Mouse (Mus musculus): ENCODE data around the gene Vmn1r230.

Gene Vmn1r230

DNA sequence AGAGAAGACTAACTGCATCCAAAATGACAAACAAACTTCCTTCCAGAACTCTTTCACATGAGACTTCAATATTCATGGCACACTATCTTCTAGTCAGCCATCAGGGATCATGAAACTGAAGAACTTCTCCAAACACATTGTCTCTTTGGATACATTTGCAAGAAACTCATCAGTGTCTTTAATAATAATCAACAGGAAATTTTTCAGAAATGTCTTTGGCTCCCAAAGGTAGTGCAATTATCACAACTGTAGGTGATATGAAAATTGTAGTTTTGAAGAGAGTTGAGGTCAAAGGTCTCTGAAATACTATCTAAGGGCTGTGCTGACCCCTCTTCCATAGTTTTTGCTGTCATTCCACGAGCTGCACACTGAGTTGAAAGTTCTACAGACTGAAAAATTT lies at the start of gene Vmn1r230:
Gene Vmn1r230 (plus strand): TSS at position 301 of the 400 bp plus-strand sequence.
- DNase-seq (ENCODE audit: low read depth, low spot score), result no peak

DNA sequence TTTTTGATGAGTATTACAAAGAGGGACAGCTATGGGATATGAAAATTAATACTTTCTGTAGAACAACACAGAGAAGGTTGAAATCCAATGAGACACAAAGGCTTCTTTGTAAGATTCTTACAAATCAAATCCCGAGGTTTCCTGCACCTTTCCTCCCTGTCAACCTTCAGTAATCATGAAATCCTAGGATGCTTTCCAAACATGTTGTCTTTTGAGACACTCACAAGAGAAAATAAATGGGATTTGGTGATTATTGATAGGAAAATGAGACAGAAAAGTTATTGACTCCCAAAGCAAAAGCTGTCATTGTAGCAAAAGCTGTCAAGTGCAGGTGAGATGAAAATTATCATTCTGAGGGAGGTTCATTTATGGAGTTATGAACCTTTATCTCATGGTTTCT lies 29.0 kb upstream of the Vmn1r230 start, which contains the start of gene Vmn1r229:
Gene Vmn1r229 (plus strand): TSS at position 301 of the 400 bp plus-strand sequence.
- no peak for DNase-seq (ENCODE audit: low read depth, low spot score)

All from ZHBTc4 (cell line).